Mouse (Mus musculus) liver, embryonic 11.5 days (tissue): ENCODE data around the gene Gipc3. TPM values are rescaled to one million over a fixed set of nuclear protein-coding genes. Genes with fewer than 3 reads are reported as not detected.

Source experiments
- ATAC-seq: fragments of 200-750 bp; cut with Nextera tagmentation; replicated peaks from 2 replicates; pipeline ENCODE4 v1.8.0; 2017; ENCODE audit warnings: moderate number of reproducible peaks, mild to moderate bottlenecking, moderate TSS enrichment, moderate library complexity; ENCODE audit not compliant: low FRiP score
- DNase-seq: peaks from one replicate; pipeline ENCODE4 v3.0.0-alpha.2; 2017; ENCODE audit warnings: low spot score
- H3K27ac ChIP-seq: fragments of 300-500 bp; sonication (generic); 2 replicates; pipeline ENCODE4 v1.5.1; 2014; ENCODE audit warnings: mild to moderate bottlenecking, low read depth, low read length, control low read depth
- H3K27me3 ChIP-seq: fragments of 300-500 bp; sonication (generic); replicated peaks from 2 replicates; pipeline ENCODE4 v1.6.1; 2014; ENCODE audit warnings: low read length, mixed read lengths; ENCODE audit not compliant: control insufficient read depth, insufficient read depth
- H3K36me3 ChIP-seq: fragments of 300-500 bp; sonication (generic); 2 replicates; pipeline ENCODE4 v1.6.1; 2014; ENCODE audit warnings: mild to moderate bottlenecking, low read length, moderate library complexity, mixed read lengths; ENCODE audit not compliant: control insufficient read depth, insufficient read depth
- H3K4me1 ChIP-seq: fragments of 300-500 bp; sonication (generic); replicated peaks from 2 replicates; pipeline ENCODE4 v1.6.1; 2014; ENCODE audit warnings: low read length, mixed read lengths; ENCODE audit not compliant: control insufficient read depth, insufficient read depth
- H3K4me2 ChIP-seq: fragments of 300-500 bp; sonication (generic); 2 replicates; pipeline ENCODE4 v1.6.1; 2014; ENCODE audit warnings: mild to moderate bottlenecking, control low read depth, moderate library complexity
- H3K4me3 ChIP-seq: fragments of 300-500 bp; sonication (generic); 2 replicates; pipeline ENCODE4 v1.5.1; 2014; ENCODE audit warnings: low read depth, low read length, control low read depth
- H3K9ac ChIP-seq: fragments of 300-500 bp; sonication (generic); 2 replicates; pipeline ENCODE4 v1.6.1; 2014; ENCODE audit warnings: low read depth, low read length, control low read depth
- H3K9me3 ChIP-seq: fragments of 300-500 bp; sonication (generic); 2 replicates; pipeline ENCODE4 v1.6.1; 2016; ENCODE audit warnings: low read length, inconsistent platforms, mixed read lengths; ENCODE audit not compliant: control insufficient read depth
- WGBS: fragments of 180-500 bp; shearing (Covaris S2); extraction: QIAGEN DNeasy Blood & Tissue Kit; methylation state at CpG from one replicate; pipeline ENCODE4 v1.1.7; 2014; 5-methylcytosine and 5-hydroxymethylcytosine counted together
- microRNA-seq: library from miRNA; unstranded; fragments of <30 nt; microRNA quantifications from one replicate; pipeline ENCODE4, GENCODE M21; 2017; ENCODE audit warnings: borderline number of aligned reads
- polyA plus RNA-seq: library from polyadenylated mRNA; unstranded; fragments of >200 nt; fragmentation: Nextera tagmentation; extraction: Ambion mirVana; gene quantifications from 2 replicates; pipeline ENCODE4 v1.2.1, GENCODE M21; 2014

The Gipc3 gene
- polyA plus RNA-seq, 1 experiment from 2014 or later, result not detected

DNA sequence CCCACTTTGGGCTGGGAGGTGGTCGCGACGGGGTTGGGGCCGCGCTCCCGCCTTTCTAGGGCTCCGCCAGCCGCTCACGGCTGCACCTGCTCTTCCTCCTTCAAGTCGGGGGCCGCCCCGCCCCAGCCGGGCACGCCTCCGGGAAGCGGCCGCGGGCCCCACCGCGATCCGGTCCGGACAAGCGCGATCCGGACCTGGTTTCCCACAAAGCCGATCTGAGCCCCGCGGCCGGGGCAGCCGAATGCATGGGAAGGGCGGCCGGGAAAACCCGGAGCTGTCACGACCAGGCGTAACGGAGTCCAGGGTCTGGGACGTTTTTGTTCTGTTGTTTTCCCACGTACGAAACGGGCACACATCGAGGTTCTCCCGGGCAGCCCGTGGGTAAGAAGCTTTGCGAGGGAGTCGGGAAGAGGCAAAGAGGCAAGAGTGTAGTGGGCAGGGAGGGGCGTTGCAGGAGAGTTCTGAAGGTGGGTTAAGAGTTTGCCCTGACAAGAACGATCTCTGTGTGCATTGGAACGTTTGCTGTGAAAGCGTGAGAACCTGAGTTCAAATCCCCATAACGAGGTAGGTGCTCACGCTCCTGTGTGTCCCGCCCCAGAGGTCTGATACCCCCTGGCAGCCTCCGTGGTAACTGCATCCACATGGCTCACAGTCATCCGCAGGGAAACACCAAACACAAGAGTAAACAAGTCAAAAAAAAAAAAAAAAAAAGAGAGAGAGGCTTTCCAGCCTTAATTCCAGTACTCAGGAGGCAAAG, 57.2 kb downstream of the Gipc3 start:
- Histone ChIP-seq H3K9me3 (no peaks in the 10 kb centered on the region), H3K4me1 (peaks cover 17% of the 10 kb centered on the region), H3K4me2 (peak overlapping the region; percentile 63), H3K9ac (peak overlapping the region; percentile 58), H3K27ac (no peak overlapping the region), H3K36me3 (no peaks in the 10 kb centered on the region), H3K4me3 (peak overlapping the region; percentile 48), H3K27me3 (peaks cover 50% of the 10 kb centered on the region)
- peak; percentile 92 for DNase-seq
- 2% methylated on average over 54 of the region's 54 CpGs for WGBS
- peak; percentile 79 for ATAC-seq

Small RNAs within 50 kb of the gene (microRNA-seq; reads per million reads assigned to microRNA genes)
- gene Mir6913, result not detected

Other genes starting within 250 kb of the Gipc3 start
- 17.3 and 17.6 TPM in 2 replicates for gene Creb3l3, start 244.4 kb downstream of the Gipc3 start, polyA plus RNA-seq
- gene Map2k2, start 237.4 kb downstream of the Gipc3 start, polyA plus RNA-seq, result 201 and 207 TPM in 2 replicates
- 31.6 and 34.2 TPM in 2 replicates for gene Zbtb7a, start 208.0 kb downstream of the Gipc3 start, polyA plus RNA-seq
- gene Pias4, start 175.3 kb downstream of the Gipc3 start, polyA plus RNA-seq, result 41.2 and 50.9 TPM in 2 replicates
- 626 and 647 TPM in 2 replicates for gene Eef2, start 166.6 kb downstream of the Gipc3 start, polyA plus RNA-seq
- gene Dapk3, start 160.3 kb downstream of the Gipc3 start, polyA plus RNA-seq, result 44.5 and 45.6 TPM in 2 replicates
- not detected in 2 replicates for gene 4930442H23Rik, start 159.4 kb downstream of the Gipc3 start, polyA plus RNA-seq
- gene Nmrk2, start 141.2 kb downstream of the Gipc3 start, polyA plus RNA-seq, result not detected in 2 replicates
- 0.05 TPM in 1 of 2 replicates, not detected in the other for gene Atcay, start 112.4 kb downstream of the Gipc3 start, polyA plus RNA-seq
- 1.3 and 2.1 TPM in 2 replicates for gene Zfr2, start 110.1 kb downstream of the Gipc3 start, polyA plus RNA-seq
- 2.1 TPM in 2 replicates for gene Matk, start 90.3 kb downstream of the Gipc3 start, polyA plus RNA-seq
- 226 and 233 TPM in 2 replicates for gene Mrpl54, start 76.3 kb downstream of the Gipc3 start, polyA plus RNA-seq
- 47.5 and 55.0 TPM in 2 replicates for gene Apba3, start 76.3 kb downstream of the Gipc3 start, polyA plus RNA-seq
- gene Tjp3, start 51.7 kb downstream of the Gipc3 start, polyA plus RNA-seq, result 1.8 TPM in 2 replicates
- gene Pip5k1c, start 50.3 kb downstream of the Gipc3 start, polyA plus RNA-seq, result 40.0 and 42.5 TPM in 2 replicates
- gene Cactin, start 22.2 kb downstream of the Gipc3 start, polyA plus RNA-seq, result 49.9 and 51.9 TPM in 2 replicates
- gene Tbxa2r, start 14.5 kb downstream of the Gipc3 start, polyA plus RNA-seq, result 7.8 and 7.9 TPM in 2 replicates
- 68.6 and 69.2 TPM in 2 replicates for gene Hmg20b, start 7.2 kb upstream of the Gipc3 start, polyA plus RNA-seq
- gene Mfsd12, start 14.2 kb upstream of the Gipc3 start, polyA plus RNA-seq, result 11.2 TPM in 2 replicates
- 0.64 and 0.68 TPM in 2 replicates for gene 4930404N11Rik, start 22.6 kb upstream of the Gipc3 start, polyA plus RNA-seq
- gene Fzr1, start 35.2 kb upstream of the Gipc3 start, polyA plus RNA-seq, result 74.0 and 75.9 TPM in 2 replicates
- gene Dohh, start 41.2 kb upstream of the Gipc3 start, polyA plus RNA-seq, result 97.4 and 99.3 TPM in 2 replicates
- 1.3 and 1.9 TPM in 2 replicates for gene Gm48551, start 41.2 kb upstream of the Gipc3 start, polyA plus RNA-seq
- 0.62 and 0.67 TPM in 2 replicates for gene Gm48552, start 45.7 kb upstream of the Gipc3 start, polyA plus RNA-seq
- 3.8 and 4.5 TPM in 2 replicates for gene Smim24, start 49.8 kb upstream of the Gipc3 start, polyA plus RNA-seq
- gene Nfic, start 112.4 kb upstream of the Gipc3 start, polyA plus RNA-seq, result 15.4 and 21.4 TPM in 2 replicates
- 0.12 TPM in 1 of 2 replicates, not detected in the other for gene Celf5, start 139.4 kb upstream of the Gipc3 start, polyA plus RNA-seq
- gene Ncln, start 153.1 kb upstream of the Gipc3 start, polyA plus RNA-seq, result 92.2 and 97.9 TPM in 2 replicates
- gene S1pr4, start 156.9 kb upstream of the Gipc3 start, polyA plus RNA-seq, result 4.5 and 4.6 TPM in 2 replicates
- gene Gna15, start 181.0 kb upstream of the Gipc3 start, polyA plus RNA-seq, result 10.1 and 11.3 TPM in 2 replicates
- 46.4 and 47.0 TPM in 2 replicates for gene Gna11, start 201.9 kb upstream of the Gipc3 start, polyA plus RNA-seq
- 213 and 229 TPM in 2 replicates for gene Aes, start 216.2 kb upstream of the Gipc3 start, polyA plus RNA-seq
- gene Tle2, start 231.3 kb upstream of the Gipc3 start, polyA plus RNA-seq, result 5.1 and 6.9 TPM in 2 replicates